Mouse (Mus musculus): ENCODE results near the gene Mms19. TPM values are rescaled to one million over a fixed set of nuclear protein-coding genes. Genes with fewer than 3 reads are reported as not detected.
"Not testable (repeated sequence)": the region's sequence is repeated elsewhere in the genome, so short reads cannot be mapped to it uniquely, and the experiment has no call there.

Mms19 gene
- total RNA-seq, 2 experiments from 2014 or later, result 28.9 to 35.2 TPM

DNA sequence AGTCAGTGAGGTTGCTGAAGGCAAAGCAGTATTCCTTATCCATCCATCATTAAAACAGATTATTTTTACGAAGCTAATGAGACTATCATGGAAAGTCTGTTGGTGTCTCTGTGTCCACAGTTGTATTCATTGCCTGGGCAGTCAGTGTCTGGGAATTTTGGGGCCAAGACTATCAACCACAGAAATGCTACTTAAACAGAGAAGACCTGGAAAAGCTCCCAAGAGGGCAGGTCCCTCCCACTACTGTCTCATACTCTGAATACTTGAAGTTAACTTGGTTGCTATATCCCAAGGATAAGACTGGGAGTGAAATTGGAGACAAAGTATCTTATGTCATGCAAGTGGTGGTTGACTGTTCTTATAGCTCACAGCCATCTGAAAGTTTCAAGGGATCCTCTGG is 45.0 kb downstream of the Mms19 start:
- DNase-seq (ENCODE audit: low spot score in 2 of 2), result no peak

DNA sequence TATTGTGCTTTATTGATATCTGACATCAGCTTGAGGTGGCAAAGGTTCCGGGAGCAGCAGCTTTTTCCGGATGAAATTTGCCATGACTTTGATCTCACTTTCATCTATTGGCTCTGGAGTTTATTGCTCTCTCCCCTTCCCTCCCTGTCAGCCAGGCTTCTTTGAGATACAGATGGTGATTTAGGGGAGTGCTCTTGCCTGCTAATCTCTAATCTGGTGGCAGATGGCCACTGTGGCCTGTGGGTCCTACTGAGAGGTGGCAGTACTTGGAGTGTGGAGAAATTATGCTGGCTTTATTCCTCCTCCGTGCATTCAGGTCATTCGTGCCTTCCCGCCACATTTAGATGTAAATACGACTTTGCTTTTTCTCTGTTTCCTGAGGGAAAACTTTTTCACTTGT is 46.8 kb downstream of the Mms19 start:
- no peak for DNase-seq (ENCODE audit: low spot score in 2 of 2)

DNA sequence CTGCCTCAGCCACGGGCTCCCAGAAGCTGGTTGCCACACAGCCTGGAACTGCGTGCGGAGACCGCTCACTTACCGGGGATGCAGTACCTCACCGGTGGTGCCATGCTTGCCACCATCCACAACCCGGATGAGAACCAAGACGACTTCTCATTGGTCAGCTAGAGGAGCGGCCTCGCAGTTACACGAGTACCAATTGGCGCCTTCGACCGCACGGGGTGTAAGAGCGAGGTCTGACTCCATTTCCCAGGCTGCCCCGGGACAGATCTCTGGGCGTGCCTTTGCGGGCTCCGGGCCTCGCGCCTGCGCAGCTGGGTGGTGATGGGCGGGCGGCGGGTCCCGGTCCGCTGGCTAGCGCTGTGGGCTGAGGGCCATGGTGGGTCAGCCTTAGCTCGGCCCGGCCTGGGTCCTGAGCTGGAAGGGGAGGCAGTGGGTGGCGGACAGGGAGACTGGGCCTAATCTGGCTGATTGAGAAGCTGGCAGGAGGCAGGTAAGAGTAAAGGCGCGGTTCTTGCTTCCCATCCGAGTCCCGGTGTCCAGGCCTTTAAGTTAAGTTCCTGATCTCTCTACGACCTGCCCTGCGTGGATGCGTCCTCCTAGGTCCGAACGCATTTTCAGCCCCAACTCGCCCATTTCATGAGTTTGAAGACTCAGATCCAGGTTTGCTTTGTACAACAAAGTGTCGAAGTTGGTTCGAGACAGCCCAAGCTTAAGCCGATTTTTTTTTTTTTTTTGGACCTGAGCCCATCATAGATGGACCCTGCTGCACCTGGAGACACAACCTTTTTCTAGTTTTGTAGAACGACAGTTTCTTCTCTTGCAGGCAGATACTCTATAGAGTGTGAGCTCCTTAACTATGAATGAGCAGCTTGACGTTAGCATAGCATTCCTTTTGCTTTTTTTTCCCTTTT is 47.5 kb downstream of the Mms19 start, which contains the start of the genes Exosc1 and Zdhhc16:
TSS of gene Exosc1 (minus strand) at position 245 of the 908 bp plus-strand sequence.
TSS of gene Zdhhc16 (plus strand) at position 302 of the 908 bp plus-strand sequence.
- peak; percentile 98 to 99 for DNase-seq (ENCODE audit: low spot score in 2 of 2)

DNA sequence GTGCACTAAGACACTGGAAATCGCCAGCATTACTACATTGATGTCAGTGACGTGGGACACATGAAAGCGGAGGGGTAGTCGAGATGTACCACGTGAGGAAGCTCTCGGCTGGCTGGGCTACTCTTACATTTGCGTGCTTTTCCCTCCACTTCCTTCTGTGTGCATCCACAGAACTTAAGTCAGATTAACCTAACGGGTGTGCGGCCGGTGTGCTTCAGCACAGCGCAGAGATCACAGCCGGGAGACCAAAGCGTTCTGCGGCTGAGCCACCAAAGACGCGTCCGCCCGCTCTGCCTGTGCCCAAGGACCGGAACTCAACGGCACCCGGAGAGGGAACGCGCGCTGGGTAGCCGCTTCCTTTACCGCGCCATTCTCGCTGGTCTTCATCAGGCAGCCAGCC is 48.3 kb downstream of the Mms19 start:
- no peak for DNase-seq (ENCODE audit: low spot score in 2 of 2)

DNA sequence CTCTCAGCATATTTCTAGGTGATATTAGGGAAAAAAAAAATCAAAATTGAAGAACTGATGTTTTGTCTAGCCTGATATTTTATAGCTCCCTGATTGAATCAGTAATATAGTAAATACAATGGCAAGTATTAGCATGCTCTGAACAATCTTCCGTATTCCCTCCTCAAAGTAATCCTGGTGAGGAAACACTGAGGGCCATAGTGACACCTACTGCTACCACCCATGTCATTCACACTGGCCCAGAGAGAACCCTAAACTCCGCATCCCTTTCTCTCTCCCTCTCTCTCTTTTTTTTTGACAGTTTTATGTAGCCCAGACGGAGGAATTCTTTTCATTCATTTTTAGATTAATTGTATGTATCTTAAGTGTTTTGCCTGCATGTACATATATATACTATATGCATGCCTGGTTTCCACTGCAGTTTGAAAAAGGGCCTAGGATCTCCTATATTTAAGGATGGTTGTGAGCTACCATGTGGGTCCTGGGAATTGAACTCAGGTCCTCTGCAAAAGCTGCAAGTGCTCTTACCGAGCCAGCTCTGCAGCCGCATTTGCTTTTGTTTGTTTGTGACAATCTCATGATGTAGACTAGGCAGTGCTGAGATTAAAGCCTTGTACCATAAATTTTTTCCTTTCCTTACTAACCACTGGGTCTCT is 60.4 kb downstream of the Mms19 start:
- no peak for DNase-seq (ENCODE audit: low spot score in 2 of 2)

DNA sequence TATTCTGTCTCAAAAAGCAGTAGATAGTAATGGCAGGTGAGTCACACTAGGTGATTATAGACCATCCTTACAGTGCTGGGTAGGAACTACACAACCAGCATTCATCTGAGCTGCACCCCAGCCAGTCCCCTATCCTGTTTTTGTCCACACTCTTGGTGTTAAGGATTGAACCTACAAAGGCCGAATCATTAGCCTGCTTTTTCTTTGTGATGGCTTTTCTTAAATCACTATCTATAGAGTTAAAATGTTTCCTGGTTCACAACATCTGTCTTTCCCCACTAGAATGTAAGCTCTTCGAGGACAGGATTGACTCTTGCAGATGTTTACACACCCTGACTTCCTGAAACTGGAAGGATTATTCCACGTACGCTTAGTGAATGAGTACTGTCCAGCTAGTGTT is 61.5 kb downstream of the Mms19 start:
- DNase-seq (ENCODE audit: low spot score in 2 of 2), result no peak

DNA sequence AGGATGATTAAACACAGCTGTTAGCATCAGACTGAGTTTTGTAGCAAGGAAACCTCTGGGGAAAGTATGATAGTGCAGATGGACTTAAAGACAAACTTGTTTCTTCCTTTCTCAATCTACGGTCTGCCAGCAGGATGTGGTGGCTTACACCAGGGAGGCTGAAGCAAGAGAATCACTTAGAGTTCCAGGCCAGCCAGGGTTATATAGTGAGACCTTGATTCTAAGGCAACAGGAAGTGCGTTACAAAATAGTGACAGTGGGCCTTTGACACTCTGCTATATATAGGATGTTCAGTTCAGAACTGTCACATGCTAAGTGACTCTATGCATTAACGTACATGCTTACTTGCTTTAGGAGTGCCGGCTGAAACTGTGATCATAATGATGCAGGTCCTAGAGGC is 64.1 kb downstream of the Mms19 start:
- no peak for DNase-seq (ENCODE audit: low spot score in 2 of 2)

DNA sequence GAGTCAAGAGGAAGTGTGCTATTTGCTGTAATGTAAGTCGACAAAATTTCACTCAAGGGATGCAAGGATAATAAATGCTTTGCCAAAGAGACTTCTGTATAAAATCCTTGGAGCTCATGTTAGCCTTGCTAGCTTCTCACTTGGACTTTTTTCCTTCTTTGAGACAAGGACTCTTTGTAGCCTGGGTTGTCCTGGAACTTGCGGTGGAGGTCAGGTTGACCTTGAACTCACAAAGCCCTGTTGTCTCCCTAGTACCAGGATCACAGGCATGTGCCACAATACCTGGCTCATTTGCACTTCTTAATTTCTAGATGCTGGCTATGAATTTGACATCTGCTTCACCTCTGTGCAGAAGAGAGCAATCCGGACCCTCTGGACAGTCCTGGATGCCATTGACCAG is 65.7 kb downstream of the Mms19 start:
- no peak for DNase-seq (ENCODE audit: low spot score in 2 of 2)

DNA sequence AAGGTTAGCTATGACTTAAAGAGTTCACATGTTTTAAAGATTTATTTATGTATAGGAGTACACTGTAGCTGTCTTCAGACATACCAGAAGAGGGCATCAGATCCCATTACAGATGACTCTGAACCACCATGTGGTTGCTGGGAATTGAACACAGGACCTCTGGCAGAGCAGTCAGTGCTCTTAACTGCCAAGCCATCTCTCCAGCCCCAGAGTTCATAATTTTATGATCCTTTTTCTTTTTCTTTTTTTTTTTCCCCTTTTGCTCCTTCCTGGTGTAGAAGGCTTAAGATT is 66.4 kb downstream of the Mms19 start:
- DNase-seq (ENCODE audit: low spot score in 2 of 2), result not testable (repeated sequence)

DNA sequence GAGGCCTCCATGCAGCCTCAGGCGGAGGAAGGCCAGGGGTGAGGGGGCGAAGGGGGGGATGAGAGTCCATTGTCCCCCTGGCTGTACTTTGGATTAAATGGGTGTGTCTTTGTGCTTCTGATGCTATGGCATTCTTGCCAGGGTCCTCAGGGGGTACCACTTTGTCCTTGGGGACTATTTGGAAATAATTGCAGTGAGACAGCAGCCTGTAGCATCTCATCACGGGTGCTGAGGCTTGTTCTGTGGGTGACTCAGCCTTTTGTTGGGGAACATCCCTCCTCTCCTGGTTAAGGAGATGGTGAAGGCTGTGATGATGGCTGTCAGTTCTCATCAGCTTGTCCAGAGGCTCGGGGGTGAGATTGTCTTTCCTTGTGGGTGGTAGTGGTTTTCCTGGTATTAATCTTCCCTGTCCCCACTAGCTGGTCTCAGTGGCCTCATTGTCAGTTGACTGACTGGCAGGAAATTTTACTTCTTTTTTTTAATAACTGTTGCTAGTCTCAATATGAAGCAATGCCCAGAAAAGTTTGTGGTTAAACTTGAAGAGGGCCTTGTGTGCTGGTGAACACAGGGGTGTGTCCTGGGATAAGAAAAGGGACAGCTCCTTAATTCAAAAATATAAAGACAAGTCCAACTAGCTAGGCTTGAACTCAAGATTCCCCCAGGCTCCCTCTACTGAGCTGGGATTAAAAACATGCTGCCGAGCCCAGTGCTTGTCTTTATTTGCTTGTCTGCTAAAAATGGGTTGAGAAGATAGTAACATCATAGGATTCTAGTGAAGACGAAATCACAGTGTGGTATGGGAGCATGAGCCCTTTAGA is 67.0 kb downstream of the Mms19 start:
- DNase-seq (ENCODE audit: low spot score in 2 of 2), result no peak

DNA sequence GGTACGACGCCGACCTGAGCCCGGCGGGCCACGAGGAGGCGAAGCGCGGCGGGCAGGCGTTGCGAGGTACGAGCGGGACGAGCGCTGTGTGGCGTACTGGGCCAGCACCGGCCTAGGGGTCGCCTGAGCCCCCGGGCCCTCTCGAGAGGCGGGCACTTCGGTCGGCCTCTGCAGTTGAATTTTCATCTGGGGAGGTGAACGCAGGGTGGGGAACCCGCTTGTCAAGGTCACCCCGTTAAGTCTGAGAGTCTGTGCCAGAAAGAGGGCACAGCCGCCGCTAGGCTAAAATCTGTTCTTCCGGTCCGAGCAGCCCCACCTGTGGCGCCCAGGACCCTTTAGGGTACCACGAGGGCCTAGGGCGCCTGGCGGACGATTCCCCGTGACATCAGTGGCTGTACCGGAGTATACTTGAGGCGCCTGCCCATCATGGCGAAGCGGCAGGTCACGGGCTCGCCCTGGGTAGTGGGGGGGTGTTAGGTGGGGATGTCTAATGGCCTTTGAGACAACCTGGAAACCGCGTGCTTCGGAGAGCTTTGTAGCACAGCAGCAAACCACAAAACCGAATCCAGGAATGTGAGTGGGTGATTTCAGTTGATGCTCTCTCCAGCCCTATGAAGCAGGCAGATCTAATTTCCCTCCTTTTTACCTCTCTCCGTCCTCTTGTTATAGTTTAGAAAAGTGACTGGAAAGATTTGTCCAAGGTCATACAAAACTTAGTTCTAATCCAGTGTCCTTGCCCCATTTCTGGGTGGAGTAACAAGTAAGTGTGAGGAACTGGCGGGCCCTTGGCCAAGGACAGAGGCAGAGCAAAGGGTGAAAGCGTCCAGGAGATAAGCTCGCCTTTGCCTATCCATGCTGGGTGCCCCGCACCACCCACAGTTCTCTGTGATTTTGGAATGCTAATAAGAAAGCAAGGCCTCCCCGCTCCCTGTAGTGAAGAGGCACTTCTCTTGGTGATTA is 68.6 kb downstream of the Mms19 start:
- DNase-seq (ENCODE audit: low spot score in 2 of 2), result peak; percentile 38 to 51

DNA sequence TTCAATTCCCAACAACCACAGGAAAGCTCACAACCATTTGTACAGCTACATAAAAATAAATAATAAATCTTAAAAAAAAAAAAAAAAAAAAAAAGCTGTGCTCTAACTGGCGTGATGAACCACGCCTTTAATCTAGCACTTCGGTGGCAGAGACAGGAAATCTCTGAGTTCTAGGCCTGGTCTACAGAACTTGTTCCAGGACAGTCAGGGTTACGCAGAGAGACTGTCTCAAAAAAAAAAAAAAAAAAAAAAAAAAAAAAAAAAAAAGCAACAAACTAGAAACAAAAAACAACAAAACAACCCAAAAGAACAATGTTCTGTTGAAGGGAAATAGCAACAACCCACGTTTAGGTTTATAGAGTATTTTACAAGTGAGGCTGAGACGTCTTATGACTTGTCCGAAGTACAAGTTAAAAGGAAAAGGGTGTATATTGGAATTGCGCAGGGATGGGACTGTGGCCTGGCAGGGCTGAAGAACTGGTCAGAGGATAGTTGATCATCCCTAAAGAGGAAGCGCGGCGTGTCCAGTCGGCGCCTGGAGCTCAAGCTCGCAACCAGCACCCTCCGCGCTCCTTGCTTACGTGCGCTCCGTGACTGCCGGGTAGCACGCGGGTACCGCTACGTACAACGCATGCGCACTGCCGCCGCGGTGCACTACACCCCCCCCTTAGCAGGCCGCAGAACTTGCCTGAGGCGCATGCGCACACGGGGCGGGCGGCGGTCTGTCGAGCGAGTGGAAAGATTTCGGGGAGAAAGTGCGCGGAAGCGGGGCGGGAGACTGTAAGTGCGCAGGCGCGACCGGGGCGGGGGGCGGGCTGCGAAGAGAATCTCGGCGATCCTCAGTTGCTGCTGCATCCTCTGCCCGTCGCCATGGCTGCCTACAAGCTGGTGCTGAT is 69.5 kb downstream of the Mms19 start, which contains the start of gene Pgam1:
TSS of gene Pgam1 (plus strand) at position 746 of the 896 bp plus-strand sequence.
- peak; percentile 97 to 98 for DNase-seq (ENCODE audit: low spot score in 2 of 2)

DNA sequence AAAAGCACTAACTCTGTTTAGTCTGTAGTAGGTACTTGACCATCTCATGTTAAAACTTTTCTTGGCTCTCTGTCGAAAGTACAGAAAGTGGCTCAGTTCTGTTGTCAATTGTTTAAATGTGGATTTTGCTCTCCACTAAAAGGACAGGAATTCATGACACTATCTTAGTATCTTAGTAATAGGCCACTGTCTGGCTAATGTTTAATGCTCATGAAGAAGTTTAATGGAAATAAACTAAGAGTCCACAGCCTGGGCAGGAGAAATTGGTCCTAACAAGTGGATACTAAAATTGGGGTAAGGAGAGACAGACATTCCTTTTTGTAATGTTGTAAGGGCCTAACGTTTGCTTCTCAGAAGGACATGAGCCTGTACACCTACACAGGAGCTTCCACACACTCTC is 70.6 kb downstream of the Mms19 start:
- DNase-seq (ENCODE audit: low spot score in 2 of 2), result no peak

DNA sequence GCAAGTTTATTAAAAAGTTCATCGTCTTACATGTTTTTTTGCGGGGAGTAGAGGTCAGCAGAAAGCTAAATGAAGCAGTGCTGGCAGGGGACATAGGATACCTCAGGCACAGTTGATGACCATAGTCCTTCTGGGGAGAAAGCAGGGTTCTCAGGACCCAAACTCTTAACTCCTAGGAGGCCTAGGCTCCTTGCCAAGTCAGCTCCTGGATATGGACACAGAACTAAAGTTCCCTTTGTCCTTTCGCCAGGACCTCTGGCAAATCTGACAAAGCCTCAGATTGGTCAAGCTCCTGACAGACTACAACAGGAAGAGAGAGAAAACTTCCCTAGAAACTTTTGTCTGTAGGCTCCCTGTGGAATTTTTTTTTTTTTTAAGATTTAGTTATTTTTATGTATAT is 72.2 kb downstream of the Mms19 start:
- no peak for DNase-seq (ENCODE audit: low spot score in 2 of 2)

DNA sequence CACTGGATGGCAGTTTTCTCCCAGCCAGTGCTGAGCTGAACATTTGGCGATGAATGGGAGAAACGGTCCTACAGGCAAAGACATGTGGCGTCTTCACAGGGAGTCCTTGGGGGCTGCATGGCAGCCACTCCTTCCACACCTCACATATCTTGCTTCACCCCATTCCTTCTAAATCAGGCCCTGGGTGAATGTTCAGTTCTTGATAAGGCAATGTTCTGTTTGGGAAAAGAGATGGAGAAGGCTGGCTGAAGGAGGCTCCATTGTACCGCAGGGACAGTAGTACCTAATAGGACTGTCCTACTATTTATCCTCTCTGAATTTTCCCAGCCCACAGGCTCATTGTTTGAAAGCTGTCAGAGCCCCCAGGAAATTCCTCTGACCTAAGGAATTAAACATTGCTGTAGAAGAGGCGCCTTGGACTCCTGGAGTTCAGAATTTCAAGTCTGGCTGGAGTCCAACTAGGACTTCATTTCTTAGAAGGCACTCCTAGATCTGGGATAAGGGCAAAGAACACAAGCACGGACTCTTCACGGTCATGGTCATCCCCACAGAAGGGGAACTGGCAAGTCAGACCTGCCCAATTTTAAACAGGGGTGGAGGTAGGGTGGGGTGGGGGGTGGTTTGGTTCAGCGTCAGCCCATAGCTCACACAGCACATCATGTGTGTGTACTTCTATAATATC is 73.7 kb downstream of the Mms19 start:
- no peak for DNase-seq (ENCODE audit: low spot score in 2 of 2)

DNA sequence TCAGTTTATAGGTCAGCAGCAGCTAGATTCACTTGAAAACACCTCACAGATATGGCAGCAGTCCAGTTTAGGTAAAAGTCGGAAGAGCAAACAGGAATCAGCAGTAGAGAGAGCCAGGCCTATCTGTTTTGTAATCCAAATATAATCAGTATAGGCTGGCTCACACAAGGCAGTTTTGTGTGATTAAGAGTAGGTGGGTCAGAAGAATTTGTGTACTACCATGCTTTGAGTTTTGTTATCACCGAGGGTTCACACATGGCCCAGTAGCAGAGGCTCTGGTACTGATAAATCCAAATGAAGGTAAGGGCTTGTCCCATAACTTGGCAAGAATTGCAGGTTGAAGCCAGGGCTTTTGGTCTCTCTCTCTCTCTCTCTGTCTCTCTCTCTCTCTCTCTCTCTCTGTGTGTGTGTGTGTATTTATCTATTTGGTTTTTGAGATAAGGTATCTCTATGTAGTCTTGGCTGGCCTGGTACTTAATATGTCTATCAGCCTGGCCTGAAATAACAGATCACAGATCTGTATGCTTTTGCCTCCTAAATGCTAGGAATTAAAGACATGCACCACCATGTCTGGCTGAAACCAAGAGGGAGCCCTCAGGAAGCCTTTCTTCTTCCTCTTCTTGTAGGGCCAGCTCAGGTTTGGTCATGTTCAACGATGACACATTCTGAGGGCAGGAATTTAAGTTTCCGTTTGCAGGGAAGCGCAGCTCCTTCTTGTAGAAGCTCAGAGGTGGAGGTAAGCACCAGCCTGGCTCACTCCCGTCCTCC is 74.5 kb downstream of the Mms19 start:
- DNase-seq (ENCODE audit: low spot score in 2 of 2), result no peak

DNA sequence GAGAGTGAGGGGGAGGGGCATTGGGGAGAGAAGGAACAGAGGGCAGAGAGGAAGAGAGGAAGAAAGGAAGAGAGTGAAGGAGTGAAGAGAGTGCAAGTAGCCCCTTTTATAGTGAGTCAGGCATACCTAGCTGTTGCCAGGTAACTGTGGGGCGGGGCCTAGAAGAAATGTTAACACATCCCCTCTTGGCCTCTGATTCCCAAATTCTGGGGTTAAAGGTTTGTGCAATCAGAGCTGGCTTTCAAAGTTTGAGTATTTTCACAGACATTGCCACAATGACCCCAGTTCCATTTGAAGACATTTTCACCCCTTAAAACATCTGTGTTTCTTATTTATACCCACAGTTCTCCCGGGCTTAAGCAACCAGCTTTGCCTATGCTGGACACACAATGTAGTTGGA is 75.7 kb downstream of the Mms19 start:
- no peak for DNase-seq (ENCODE audit: low spot score in 2 of 2)

All from layer of hippocampus, postnatal 10 days (tissue).